Mouse (Mus musculus): Measurements from ENCODE around the gene Evpl. TPM values are rescaled to one million over a fixed set of nuclear protein-coding genes. Genes with fewer than 3 reads are reported as not detected.

Gene Evpl
- not detected for polyA plus RNA-seq (2014; fragmentation: Illumina TruSeq; extraction: RNeasy Lipid Tissue Mini Kit (QIAGEN cat#74804); ENCODE audit: low read depth, low replicate concordance)

DNA sequence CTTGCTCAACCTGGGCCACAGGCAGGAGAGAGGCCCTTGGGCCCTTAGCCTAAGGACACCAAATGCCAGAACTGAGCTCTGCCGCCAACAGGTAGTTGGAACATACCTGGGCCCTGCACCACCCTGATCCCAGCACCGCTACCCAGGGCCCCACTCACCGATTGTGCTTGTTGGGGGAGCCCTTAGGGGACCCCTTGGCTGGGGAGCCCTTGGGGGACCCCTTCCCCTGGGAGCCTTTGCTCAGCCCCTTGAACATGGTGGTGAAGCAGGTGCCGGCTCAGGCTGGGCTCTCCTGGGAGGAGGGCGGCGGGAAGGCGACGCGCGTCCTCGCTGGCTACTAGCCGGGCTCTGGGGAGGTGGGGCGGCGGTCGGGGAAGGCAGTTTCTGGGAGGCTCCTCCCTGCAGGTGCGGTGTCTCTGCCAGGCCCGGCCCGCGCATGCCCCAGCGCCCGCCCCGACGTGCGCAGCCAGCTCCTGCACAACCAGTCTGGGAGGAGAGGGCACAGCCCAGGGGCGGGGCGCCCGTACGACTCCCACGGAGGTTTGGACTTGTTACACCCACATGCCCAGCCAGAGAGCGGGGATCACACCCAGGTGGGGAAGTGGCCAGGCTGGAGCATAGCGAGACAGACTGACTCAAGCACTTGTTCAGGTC lies at the start of gene Evpl:
Gene Evpl, minus strand, starts transcription at position 336 of the 654 bp plus-strand sequence.

GRCm38 (mm10) chr11:116280751-116281663 lies 43.1 kb upstream of the Evpl start, which contains the start of gene Galr2:
TSS of gene Galr2 (plus strand) at chr11:116280939.

DNA sequence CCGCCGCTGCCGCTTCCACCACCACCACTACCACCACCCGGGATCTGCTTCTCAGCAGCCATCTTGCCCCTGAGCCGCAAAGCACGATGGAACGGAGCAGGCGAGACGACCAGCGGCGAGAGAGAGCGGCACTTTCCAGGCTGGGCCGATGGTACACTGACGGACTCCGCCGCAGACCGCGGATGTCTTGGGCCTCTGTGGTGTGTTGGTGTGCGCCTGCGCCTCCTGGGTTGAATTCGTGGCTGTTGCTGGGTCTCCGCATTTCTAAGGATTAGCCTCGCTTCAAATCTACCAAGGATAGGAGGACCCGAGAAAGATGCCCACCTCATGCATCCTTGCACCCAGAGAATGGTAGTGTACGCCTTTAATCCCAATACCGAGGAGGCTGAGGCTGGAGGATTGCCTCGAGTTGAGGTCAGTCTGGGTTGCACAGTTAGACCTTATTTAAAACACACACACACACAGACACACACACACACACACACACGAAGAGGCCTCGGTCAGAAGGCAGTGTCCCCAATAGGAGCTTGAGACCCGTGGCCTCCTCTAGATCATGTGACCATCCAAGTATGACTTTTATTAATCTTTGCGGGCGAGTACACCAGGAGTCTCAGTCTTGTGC lies 36.3 kb upstream of the Evpl start, which contains the start of gene Srp68:
Gene Srp68, minus strand, starts transcription at position 173 of the 622 bp plus-strand sequence.

DNA sequence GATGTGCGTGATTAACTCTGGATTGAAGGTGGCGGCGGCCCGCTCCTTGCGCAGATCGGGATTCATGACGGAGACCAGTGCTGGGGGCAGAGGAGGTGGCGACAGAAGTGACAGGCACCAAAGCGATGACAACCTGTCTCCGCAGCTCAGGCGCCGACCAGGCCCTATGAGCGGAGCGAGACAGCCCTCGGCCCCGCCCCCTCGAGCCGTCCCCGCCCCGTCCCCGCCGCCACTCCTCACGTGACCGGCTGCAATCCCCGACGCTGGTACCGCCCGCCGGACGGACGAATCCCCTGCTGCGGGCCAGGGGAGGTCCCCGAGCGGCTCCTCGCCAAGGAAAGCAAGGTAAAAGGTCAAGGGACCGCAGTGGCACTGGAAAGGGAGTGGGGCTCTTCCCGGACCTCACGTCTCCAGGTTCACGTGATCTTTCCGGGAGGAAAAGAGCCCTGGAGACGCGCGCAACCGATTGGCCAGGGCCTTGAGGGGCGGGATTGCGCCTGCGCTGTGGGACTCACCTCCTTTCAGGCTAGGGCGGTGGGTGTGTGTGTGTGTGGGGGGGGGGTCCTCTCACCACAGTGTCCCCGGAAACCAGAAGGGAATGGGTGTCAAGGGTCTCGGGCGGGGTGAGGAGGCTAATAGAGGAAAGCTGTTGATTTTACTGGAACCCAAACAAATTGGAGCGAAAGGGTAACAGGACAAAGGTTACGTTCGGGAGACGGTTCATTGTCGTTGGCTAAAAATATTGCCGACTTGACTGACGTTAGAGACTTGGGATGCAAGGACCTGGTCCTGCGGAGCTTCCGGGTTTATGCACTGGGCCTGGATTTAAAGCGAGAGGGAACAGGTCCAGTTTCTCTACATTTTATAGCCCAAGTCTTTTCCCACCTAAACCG lies 39.0 kb downstream of the Evpl start, which contains the start of the genes Ten1 and Acox1:
Gene Ten1, plus strand, starts transcription at position 217 of the 893 bp plus-strand sequence.
Gene Acox1, minus strand, starts transcription at position 407 of the 893 bp plus-strand sequence.

Other genes with a start within 250 kb of the Evpl start
- not detected for gene Galk1, start 225.4 kb downstream of the Evpl start, polyA plus RNA-seq (2014; fragmentation: Illumina TruSeq; extraction: RNeasy Lipid Tissue Mini Kit (QIAGEN cat#74804); ENCODE audit: low read depth, low replicate concordance)
- 649 TPM for gene H3f3b, start 210.1 kb downstream of the Evpl start, polyA plus RNA-seq (2014; fragmentation: Illumina TruSeq; extraction: RNeasy Lipid Tissue Mini Kit (QIAGEN cat#74804); ENCODE audit: low read depth, low replicate concordance)
- 2.2 TPM for gene Unk, start 207.8 kb downstream of the Evpl start, polyA plus RNA-seq (2014; fragmentation: Illumina TruSeq; extraction: RNeasy Lipid Tissue Mini Kit (QIAGEN cat#74804); ENCODE audit: low read depth, low replicate concordance)
- gene Unc13d, start 160.1 kb downstream of the Evpl start, polyA plus RNA-seq (2014; fragmentation: Illumina TruSeq; extraction: RNeasy Lipid Tissue Mini Kit (QIAGEN cat#74804); ENCODE audit: low read depth, low replicate concordance) = not detected
- 20.4 TPM for gene Wbp2, start 151.1 kb downstream of the Evpl start, polyA plus RNA-seq (2014; fragmentation: Illumina TruSeq; extraction: RNeasy Lipid Tissue Mini Kit (QIAGEN cat#74804); ENCODE audit: low read depth, low replicate concordance)
- gene Trim47, start 110.9 kb downstream of the Evpl start, polyA plus RNA-seq (2014; fragmentation: Illumina TruSeq; extraction: RNeasy Lipid Tissue Mini Kit (QIAGEN cat#74804); ENCODE audit: low read depth, low replicate concordance) = not detected
- gene Trim65, start 106.9 kb downstream of the Evpl start, polyA plus RNA-seq (2014; fragmentation: Illumina TruSeq; extraction: RNeasy Lipid Tissue Mini Kit (QIAGEN cat#74804); ENCODE audit: low read depth, low replicate concordance) = 6.2 TPM
- 2.7 TPM for gene Mrpl38, start 99.2 kb downstream of the Evpl start, polyA plus RNA-seq (2014; fragmentation: Illumina TruSeq; extraction: RNeasy Lipid Tissue Mini Kit (QIAGEN cat#74804); ENCODE audit: low read depth, low replicate concordance)
- 17.7 TPM for gene Fbf1, start 69.9 kb downstream of the Evpl start, polyA plus RNA-seq (2014; fragmentation: Illumina TruSeq; extraction: RNeasy Lipid Tissue Mini Kit (QIAGEN cat#74804); ENCODE audit: low read depth, low replicate concordance)
- gene Ten1, start 39.2 kb downstream of the Evpl start, polyA plus RNA-seq (2014; fragmentation: Illumina TruSeq; extraction: RNeasy Lipid Tissue Mini Kit (QIAGEN cat#74804); ENCODE audit: low read depth, low replicate concordance) = 2.0 TPM
- gene Acox1, start 39.0 kb downstream of the Evpl start, polyA plus RNA-seq (2014; fragmentation: Illumina TruSeq; extraction: RNeasy Lipid Tissue Mini Kit (QIAGEN cat#74804); ENCODE audit: low read depth, low replicate concordance) = 192 TPM
- 10.0 TPM for gene Srp68, start 36.1 kb upstream of the Evpl start, polyA plus RNA-seq (2014; fragmentation: Illumina TruSeq; extraction: RNeasy Lipid Tissue Mini Kit (QIAGEN cat#74804); ENCODE audit: low read depth, low replicate concordance)
- not detected for gene Galr2, start 42.9 kb upstream of the Evpl start, polyA plus RNA-seq (2014; fragmentation: Illumina TruSeq; extraction: RNeasy Lipid Tissue Mini Kit (QIAGEN cat#74804); ENCODE audit: low read depth, low replicate concordance)
- 9.3 TPM for gene Exoc7, start 69.2 kb upstream of the Evpl start, polyA plus RNA-seq (2014; fragmentation: Illumina TruSeq; extraction: RNeasy Lipid Tissue Mini Kit (QIAGEN cat#74804); ENCODE audit: low read depth, low replicate concordance)
- not detected for gene Foxj1, start 97.3 kb upstream of the Evpl start, polyA plus RNA-seq (2014; fragmentation: Illumina TruSeq; extraction: RNeasy Lipid Tissue Mini Kit (QIAGEN cat#74804); ENCODE audit: low read depth, low replicate concordance)
- 0.82 TPM for gene Rnf157, start 175.0 kb upstream of the Evpl start, polyA plus RNA-seq (2014; fragmentation: Illumina TruSeq; extraction: RNeasy Lipid Tissue Mini Kit (QIAGEN cat#74804); ENCODE audit: low read depth, low replicate concordance)
- 8.3 TPM for gene Ubald2, start 196.0 kb upstream of the Evpl start, polyA plus RNA-seq (2014; fragmentation: Illumina TruSeq; extraction: RNeasy Lipid Tissue Mini Kit (QIAGEN cat#74804); ENCODE audit: low read depth, low replicate concordance)
- not detected for gene Qrich2, start 228.2 kb upstream of the Evpl start, polyA plus RNA-seq (2014; fragmentation: Illumina TruSeq; extraction: RNeasy Lipid Tissue Mini Kit (QIAGEN cat#74804); ENCODE audit: low read depth, low replicate concordance)